Mouse (Mus musculus): ENCODE measurements at regions not wholly inside any gene's neighbourhood (a gene's known extent, or its start where the extent isn't known, plus 50 kb on each side); places are given as distances from the start of the nearest gene placed in this dataset.

- DNase-seq, result no peak
Observed at GRCm38 (mm10) chr3:39575200-39575599, 688.5 kb downstream of the Fat4 start.

GRCm38 (mm10) chr3:39591312-39591711 lies 704.6 kb downstream of the Fat4 start:
- DNase-seq, result no peak

- no peak for DNase-seq
Observed at GRCm38 (mm10) chr3:39592349-39593117, 705.8 kb downstream of the Fat4 start.

GRCm38 (mm10) chr3:39609937-39610336 lies 723.2 kb downstream of the Fat4 start:
- DNase-seq, result no peak

GRCm38 (mm10) chr3:39612408-39612807 lies 725.7 kb downstream of the Fat4 start:
- no peak for DNase-seq

- DNase-seq, result no peak
Observed at GRCm38 (mm10) chr3:39637924-39638323, 751.2 kb downstream of the Fat4 start.

GRCm38 (mm10) chr3:39643194-39643593 lies 756.5 kb downstream of the Fat4 start:
- no peak for DNase-seq

GRCm38 (mm10) chr3:39666817-39667216 lies 780.1 kb downstream of the Fat4 start:
- DNase-seq, result no peak

GRCm38 (mm10) chr3:39669145-39669544 lies 782.4 kb downstream of the Fat4 start:
- DNase-seq, result no peak

- no peak for DNase-seq
Observed at GRCm38 (mm10) chr3:39673997-39674396, 787.3 kb downstream of the Fat4 start.

GRCm38 (mm10) chr3:39674927-39675326 lies 788.2 kb downstream of the Fat4 start:
- DNase-seq, result no peak

GRCm38 (mm10) chr3:39705610-39706009 lies 818.9 kb downstream of the Fat4 start:
- DNase-seq, result no peak

- no peak for DNase-seq
Observed at GRCm38 (mm10) chr3:39712795-39713709, 818.0 kb upstream of the Intu start.

GRCm38 (mm10) chr3:39714056-39714592 lies 817.0 kb upstream of the Intu start:
- DNase-seq, result no peak

- DNase-seq, result peak; percentile 52
Observed at GRCm38 (mm10) chr3:39718946-39719545, 812.0 kb upstream of the Intu start.

GRCm38 (mm10) chr3:39725755-39726154 lies 805.3 kb upstream of the Intu start:
- DNase-seq, result no peak

- no peak for DNase-seq
Observed at GRCm38 (mm10) chr3:39736639-39737038, 794.4 kb upstream of the Intu start.

- no peak for DNase-seq
Observed at GRCm38 (mm10) chr3:39745947-39746346, 785.1 kb upstream of the Intu start.

- DNase-seq, result no peak
Observed at GRCm38 (mm10) chr3:39768981-39769568, 762.0 kb upstream of the Intu start.

- DNase-seq, result no peak
Observed at GRCm38 (mm10) chr3:39776278-39777039, 754.6 kb upstream of the Intu start.

- DNase-seq, result no peak
Observed at GRCm38 (mm10) chr3:39779690-39780218, 751.3 kb upstream of the Intu start.
